Mouse (Mus musculus) intestine, embryonic 14.5 days (tissue): ENCODE measurements around the gene Epha3. TPM values are rescaled to one million over a fixed set of nuclear protein-coding genes. Genes with fewer than 3 reads are reported as not detected.

Experiments used
- ATAC-seq: fragments of 200-750 bp; cut with Nextera tagmentation; replicated peaks from 2 replicates; pipeline ENCODE4 v1.8.0; 2017; ENCODE audit warnings: low read depth, moderate number of reproducible peaks, moderate TSS enrichment, moderate library complexity; ENCODE audit not compliant: low FRiP score, low TSS enrichment
- DNase-seq: peaks from one replicate; pipeline ENCODE4 v3.0.0-alpha.2; 2018; ENCODE audit warnings: low spot score
- H3K27ac ChIP-seq: fragments of 300-500 bp; sonication (generic); 2 replicates; pipeline ENCODE4 v1.5.1; 2014; ENCODE audit warnings: low read depth, mild to moderate bottlenecking, control low read depth
- H3K27me3 ChIP-seq: fragments of 300-500 bp; sonication (generic); replicated peaks from 2 replicates; pipeline ENCODE4 v1.6.1; 2014; ENCODE audit warnings: low read length, control low read depth; ENCODE audit not compliant: control insufficient read depth, insufficient read depth
- H3K36me3 ChIP-seq: fragments of 300-500 bp; sonication (generic); 2 replicates; pipeline ENCODE4 v1.6.1; 2014; ENCODE audit warnings: low read length, control low read depth; ENCODE audit not compliant: control insufficient read depth, insufficient read depth
- H3K4me1 ChIP-seq: fragments of 300-500 bp; sonication (generic); replicated peaks from 2 replicates; pipeline ENCODE4 v1.6.1; 2014; ENCODE audit warnings: low read length, control low read depth, mixed read lengths; ENCODE audit not compliant: control insufficient read depth, insufficient read depth
- H3K4me2 ChIP-seq: fragments of 300-500 bp; sonication (generic); 2 replicates; pipeline ENCODE4 v1.6.1; 2014; ENCODE audit warnings: low read length
- H3K4me3 ChIP-seq: fragments of 300-500 bp; sonication (generic); 2 replicates; pipeline ENCODE4 v1.5.1; 2014; ENCODE audit warnings: low read depth, low read length, control low read depth, mixed read lengths
- H3K9ac ChIP-seq: fragments of 300-500 bp; sonication (generic); 2 replicates; pipeline ENCODE4 v1.6.1; 2014; ENCODE audit warnings: mild to moderate bottlenecking, low read length
- H3K9me3 ChIP-seq: fragments of 300-500 bp; sonication (generic); 2 replicates; pipeline ENCODE4 v1.6.1; 2016; ENCODE audit warnings: low read length, control low read depth; ENCODE audit not compliant: control insufficient read depth
- WGBS: fragments of 180-500 bp; shearing (Covaris S2); extraction: QIAGEN DNeasy Blood & Tissue Kit; methylation state at CpG from one replicate; pipeline ENCODE4 v1.1.7; 2014; 5-methylcytosine and 5-hydroxymethylcytosine counted together
- polyA plus RNA-seq: library from polyadenylated mRNA; unstranded; fragments of >200 nt; fragmentation: Nextera tagmentation; extraction: Ambion mirVana; gene quantifications from 2 replicates; pipeline ENCODE4 v1.2.1, GENCODE M21; 2014

Gene Epha3
- polyA plus RNA-seq, 1 experiment from 2014 or later = 12.6 TPM

DNA sequence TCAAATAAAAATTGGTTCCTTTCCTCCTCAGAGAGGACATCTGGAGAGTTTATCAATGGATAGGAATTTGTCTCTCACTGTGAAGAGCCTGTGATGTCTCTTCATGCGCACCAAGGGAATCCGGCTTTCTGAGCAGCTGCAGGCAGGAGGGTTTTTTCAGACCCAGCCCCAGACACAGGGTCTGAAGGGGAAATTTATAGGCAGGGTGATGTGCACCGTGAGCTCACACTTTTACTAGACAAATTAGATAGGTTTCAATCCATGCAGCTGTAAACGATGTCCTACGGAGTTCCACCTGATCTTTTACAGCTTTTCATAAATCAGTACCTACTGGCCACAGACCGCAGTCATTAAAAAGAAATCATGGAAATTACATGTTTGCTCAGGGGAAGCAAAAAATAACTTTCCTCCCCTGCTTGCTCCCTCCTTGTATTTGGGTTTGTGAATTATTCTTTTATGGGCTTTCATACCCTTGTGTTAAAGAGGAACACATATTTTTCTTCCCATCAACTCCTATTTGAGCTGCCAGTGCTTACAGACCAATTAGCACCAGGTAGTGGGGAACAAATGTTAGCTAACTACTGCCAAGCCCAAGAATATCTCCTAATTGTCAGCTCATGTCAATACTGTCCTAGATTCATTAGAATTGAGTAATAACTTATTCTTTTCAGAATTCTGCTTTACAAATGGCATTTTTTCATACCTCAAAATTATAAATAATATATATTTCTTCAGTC is 307.4 kb downstream of the Epha3 start:
- Histone ChIP-seq H3K9ac (no peak overlapping the region), H3K4me2 (no peak overlapping the region), H3K27ac (no peak overlapping the region), H3K9me3 (no peaks in the 10 kb centered on the region), H3K36me3 (no peaks in the 10 kb centered on the region), H3K4me1 (no peaks in the 10 kb centered on the region), H3K4me3 (no peak overlapping the region), H3K27me3 (no peaks in the 10 kb centered on the region)
- WGBS = 38% methylated on average over 6 of the region's 6 CpGs
- no peak for ATAC-seq
- no peak for DNase-seq

DNA sequence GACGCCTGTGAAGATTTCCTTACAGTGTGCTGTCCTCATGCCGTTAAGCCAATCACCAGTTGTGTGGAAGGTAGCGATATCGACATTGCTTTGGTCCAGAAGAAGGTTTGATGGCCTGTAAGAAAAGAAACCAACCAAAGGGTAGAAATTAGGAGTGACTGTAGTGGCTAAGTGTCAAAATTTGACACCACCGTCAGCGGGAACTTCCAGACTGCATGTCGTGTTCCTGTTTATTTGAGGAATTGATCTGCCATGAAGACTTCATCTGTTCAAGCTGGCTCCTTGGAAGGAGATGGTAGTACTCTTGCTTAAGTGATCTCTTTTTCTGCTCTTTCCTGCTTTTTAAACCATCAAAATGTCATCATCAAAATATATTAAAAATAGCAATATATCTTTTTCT is 311.4 kb downstream of the Epha3 start:
- H3K4me2 ChIP-seq = no peak overlapping the region
- no peaks in the 10 kb centered on the region for H3K4me1 ChIP-seq
- DNase-seq (no peak), ATAC-seq (no peak)
- H3K27ac ChIP-seq = no peak overlapping the region
- H3K9ac ChIP-seq = no peak overlapping the region
- H3K9me3 ChIP-seq = no peaks in the 10 kb centered on the region
- no peak overlapping the region for H3K4me3 ChIP-seq
- H3K27me3 ChIP-seq = no peaks in the 10 kb centered on the region
- no peaks in the 10 kb centered on the region for H3K36me3 ChIP-seq
- WGBS = 89% methylated on average over 7 of the region's 7 CpGs

DNA sequence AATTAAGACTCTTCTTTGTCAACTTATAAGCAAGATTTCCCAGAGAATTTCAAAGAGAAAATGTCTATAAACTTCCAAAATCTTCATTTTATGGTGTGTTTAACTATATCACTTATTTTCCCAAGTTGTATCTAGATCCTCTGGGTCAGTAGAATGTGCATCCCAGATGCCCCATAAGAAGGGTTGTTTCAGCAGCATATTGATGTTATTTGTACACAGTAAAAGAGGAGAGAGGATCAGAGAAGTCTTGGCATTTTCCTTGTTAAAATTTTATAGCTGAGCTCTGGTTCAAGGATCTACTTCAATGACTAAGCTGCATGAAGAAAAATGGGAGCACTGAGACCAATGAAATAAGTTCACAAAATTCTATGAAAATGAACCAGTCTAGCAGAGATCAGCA is 324.5 kb downstream of the Epha3 start:
- no peak for DNase-seq
- H3K27me3 ChIP-seq = no peaks in the 10 kb centered on the region
- no peaks in the 10 kb centered on the region for H3K9me3 ChIP-seq
- no peak overlapping the region for H3K4me2 ChIP-seq
- H3K27ac ChIP-seq = no peak overlapping the region
- H3K9ac ChIP-seq = no peak overlapping the region
- H3K4me1 ChIP-seq = no peaks in the 10 kb centered on the region
- H3K36me3 ChIP-seq = no peaks in the 10 kb centered on the region
- H3K4me3 ChIP-seq = no peak overlapping the region
- ATAC-seq = no peak

DNA sequence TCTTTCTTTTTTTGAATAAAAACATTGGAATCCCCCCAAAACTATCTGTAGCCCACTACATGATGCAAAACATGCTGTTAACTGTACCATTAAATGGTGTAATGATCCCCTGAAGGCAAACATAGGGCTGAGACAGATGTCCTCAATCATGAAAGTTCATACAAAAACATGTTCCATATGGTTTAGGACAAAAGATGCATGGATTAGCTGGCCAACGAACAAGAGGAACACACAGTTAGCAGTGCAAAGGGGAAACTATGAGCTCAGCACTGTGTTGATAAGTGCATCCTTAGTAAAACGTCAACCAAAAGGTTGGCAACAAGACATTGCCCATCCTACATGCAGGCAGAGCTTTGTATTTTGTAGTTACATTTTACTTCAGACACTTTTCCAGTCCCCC is 335.2 kb downstream of the Epha3 start:
- DNase-seq (no peak), ATAC-seq (no peak)
- no peak overlapping the region for H3K9ac ChIP-seq
- WGBS = 50% methylated on average over 2 of the region's 2 CpGs
- no peaks in the 10 kb centered on the region for H3K4me1 ChIP-seq
- H3K9me3 ChIP-seq = no peaks in the 10 kb centered on the region
- no peaks in the 10 kb centered on the region for H3K36me3 ChIP-seq
- no peak overlapping the region for H3K27ac ChIP-seq
- no peaks in the 10 kb centered on the region for H3K27me3 ChIP-seq
- no peak overlapping the region for H3K4me3 ChIP-seq
- no peak overlapping the region for H3K4me2 ChIP-seq

DNA sequence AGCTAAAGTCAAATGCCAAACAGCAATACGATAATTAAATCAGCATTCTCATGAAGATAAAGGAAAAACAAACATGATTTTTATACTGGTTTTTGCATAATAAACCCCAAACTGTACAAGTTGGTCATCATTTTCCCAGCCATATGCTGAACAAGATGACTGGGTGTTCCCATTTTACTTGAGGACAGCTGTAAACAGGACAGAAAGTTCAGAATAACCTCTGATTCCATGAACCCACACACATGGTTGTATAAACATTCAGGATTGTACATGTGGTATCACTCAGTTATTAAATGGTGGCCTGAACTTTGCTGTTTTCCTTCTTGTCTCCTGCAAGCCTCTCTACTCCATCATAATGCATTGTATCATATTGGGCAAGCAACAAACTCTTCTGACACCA is 346.3 kb downstream of the Epha3 start:
- no peak overlapping the region for H3K27ac ChIP-seq
- ATAC-seq = no peak

DNA sequence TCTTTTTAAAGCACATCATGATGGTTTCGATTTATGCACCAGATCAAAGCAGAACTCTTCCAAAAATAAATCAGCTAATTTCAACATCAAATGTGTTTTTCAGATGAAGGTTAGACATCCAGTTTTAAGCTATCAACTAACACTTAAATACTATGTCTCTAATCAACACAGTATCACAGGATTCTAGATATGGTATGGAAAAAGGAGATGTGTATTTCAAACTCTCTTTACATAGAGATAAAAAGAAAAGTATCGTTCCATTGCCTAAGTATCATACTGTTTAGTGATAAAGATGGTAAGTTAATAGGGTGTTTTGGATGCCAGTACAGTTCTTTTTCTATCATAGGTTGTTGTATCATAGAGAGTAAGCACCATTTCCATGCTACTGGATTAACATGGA is 353.9 kb downstream of the Epha3 start:
- Histone ChIP-seq H3K4me1 (no peaks in the 10 kb centered on the region), H3K27ac (no peak overlapping the region), H3K36me3 (no peaks in the 10 kb centered on the region), H3K9ac (no peak overlapping the region), H3K27me3 (no peaks in the 10 kb centered on the region), H3K4me2 (no peak overlapping the region), H3K4me3 (no peak overlapping the region), H3K9me3 (no peaks in the 10 kb centered on the region)
- 86% methylated on average over 2 of the region's 2 CpGs for WGBS
- ATAC-seq (no peak), DNase-seq (no peak)

More for the DNA sequence above, 346.3 kb downstream of the Epha3 start:
- Histone ChIP-seq H3K9me3 (no peaks in the 10 kb centered on the region), H3K27me3 (no peaks in the 10 kb centered on the region), H3K4me2 (no peak overlapping the region), H3K9ac (no peak overlapping the region), H3K36me3 (no peaks in the 10 kb centered on the region), H3K4me3 (no peak overlapping the region), H3K4me1 (no peaks in the 10 kb centered on the region)
- WGBS = 91% methylated on average over 1 of the region's 1 CpGs
- no peak for DNase-seq

DNA sequence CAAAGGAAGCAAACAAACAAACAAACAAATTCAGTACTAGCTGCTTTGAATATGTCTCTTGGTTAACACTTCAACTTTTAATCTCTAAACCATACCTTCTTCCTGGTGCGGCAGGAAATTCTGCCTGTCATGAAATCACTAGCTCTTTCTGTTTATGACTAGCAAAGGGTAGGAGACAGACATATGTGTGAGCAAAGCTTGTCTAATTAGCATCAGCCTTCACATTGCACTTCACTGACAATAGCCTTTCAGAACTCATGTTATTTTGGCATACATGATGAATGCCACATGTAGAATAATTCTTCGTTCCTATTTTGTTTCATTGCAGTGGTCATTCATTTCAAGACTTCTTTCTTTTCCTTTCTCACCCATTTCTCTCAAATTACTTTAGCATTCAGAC is 357.5 kb downstream of the Epha3 start:
- WGBS = 89% methylated on average over 2 of the region's 2 CpGs

DNA sequence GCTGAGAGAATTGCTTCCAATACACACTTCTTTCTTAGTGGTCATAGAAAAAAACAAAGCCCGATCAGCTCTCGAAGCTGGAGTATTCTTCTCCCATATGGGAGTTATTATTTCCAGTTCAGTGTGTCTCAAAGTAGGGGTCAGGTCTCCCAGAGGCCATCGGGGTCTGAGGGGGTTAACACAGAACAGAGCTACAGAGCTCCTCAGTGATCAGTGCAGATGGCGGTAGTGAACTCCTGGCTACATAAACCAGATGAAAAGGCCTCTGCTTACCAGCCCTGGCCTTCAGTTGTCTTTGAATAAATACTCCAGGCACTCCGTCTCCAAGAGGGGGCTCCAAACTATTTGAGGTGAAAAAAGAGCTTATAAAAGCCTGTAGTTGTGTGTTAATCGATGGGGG is 362.5 kb downstream of the Epha3 start:
- Histone ChIP-seq H3K4me1 (no peaks in the 10 kb centered on the region), H3K27ac (no peak overlapping the region), H3K27me3 (no peaks in the 10 kb centered on the region), H3K36me3 (no peaks in the 10 kb centered on the region), H3K9ac (no peak overlapping the region), H3K4me2 (no peak overlapping the region), H3K9me3 (no peaks in the 10 kb centered on the region), H3K4me3 (no peak overlapping the region)
- no peak for DNase-seq
- WGBS = 72% methylated on average over 6 of the region's 6 CpGs
- no peak for ATAC-seq

More for the DNA sequence above, 357.5 kb downstream of the Epha3 start:
- no peak for DNase-seq
- H3K9ac ChIP-seq = no peak overlapping the region
- H3K4me1 ChIP-seq = no peaks in the 10 kb centered on the region
- H3K9me3 ChIP-seq = no peaks in the 10 kb centered on the region
- no peak overlapping the region for H3K4me2 ChIP-seq
- H3K4me3 ChIP-seq = no peak overlapping the region
- H3K27me3 ChIP-seq = no peaks in the 10 kb centered on the region
- H3K36me3 ChIP-seq = no peaks in the 10 kb centered on the region
- H3K27ac ChIP-seq = no peak overlapping the region
- ATAC-seq = no peak

DNA sequence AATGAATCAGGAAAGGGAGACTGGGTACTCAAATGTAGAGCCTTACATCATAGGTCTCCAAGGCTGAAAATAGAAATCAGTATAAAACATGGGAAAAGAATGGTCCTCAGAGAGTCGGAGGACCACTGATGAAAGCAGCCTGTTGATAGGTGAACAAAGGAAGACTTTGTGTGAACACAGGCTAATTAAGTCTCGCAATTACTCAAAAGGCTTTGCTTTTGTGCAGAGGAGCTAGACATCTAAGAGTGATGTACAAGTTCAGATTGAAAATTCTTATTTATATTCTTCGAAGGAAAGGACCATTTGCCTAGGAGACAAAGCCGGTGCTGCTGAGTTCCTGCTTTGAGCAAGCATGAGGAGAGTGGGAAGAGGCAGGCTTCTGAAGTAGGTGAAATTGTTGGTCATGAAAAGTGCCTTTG is 363.0 kb downstream of the Epha3 start:
- Histone ChIP-seq H3K27me3 (no peaks in the 10 kb centered on the region), H3K9me3 (no peaks in the 10 kb centered on the region), H3K4me2 (no peak overlapping the region), H3K4me1 (no peaks in the 10 kb centered on the region), H3K9ac (no peak overlapping the region), H3K36me3 (no peaks in the 10 kb centered on the region), H3K4me3 (no peak overlapping the region), H3K27ac (no peak overlapping the region)
- WGBS = 90% methylated on average over 4 of the region's 4 CpGs
- DNase-seq = no peak
- ATAC-seq = no peak
